In the genomic region with DNA sequence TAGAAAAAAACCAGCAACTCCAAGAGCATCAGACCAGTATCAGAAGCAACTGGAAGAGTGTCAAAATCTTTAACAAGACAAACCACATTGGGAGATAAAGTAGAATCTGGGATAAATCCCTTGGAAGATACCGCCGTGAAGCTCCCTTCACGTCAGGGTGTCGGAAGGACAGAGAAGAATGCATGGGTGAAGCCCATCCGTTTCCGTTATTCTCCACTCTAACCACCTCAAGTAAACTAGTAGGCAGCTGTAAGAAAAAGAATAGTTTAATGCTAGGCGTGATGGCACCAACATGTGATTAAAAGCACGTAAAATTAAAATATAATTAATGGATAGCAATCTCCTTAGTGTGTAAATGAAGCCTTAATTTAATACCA, we compare ENCODE assay signal across 8 mouse cellular contexts. TPM values are rescaled to one million over a fixed set of nuclear protein-coding genes. Genes with fewer than 3 reads are reported as not detected.
DNase-seq lines count a peak whose midpoint lies in the region; ATAC-seq lines count a peak whose summit lies in the region.

No protein-coding gene starts in this region.

- peak overlapping the region; percentile 93 for H3K27ac ChIP-seq in kidney, embryonic 14.5 days (ENCODE audit: low read depth, low read length)
- peak overlapping the region; percentile 96 for H3K27ac ChIP-seq in embryonic facial prominence, embryonic 12.5 days
- peak overlapping the region; percentile 96 for H3K27ac ChIP-seq in intestine, embryonic 15.5 days
- H3K27ac ChIP-seq in midbrain, embryonic 14.5 days (replicated peaks; ENCODE audit: low read depth, low read length) = peak overlapping the region; percentile 98

- 25% methylated on average over 8 of the region's 8 CpGs for WGBS in kidney, embryonic 14.5 days
- WGBS in embryonic facial prominence, embryonic 12.5 days = 26% methylated on average over 8 of the region's 8 CpGs
- 26% methylated on average over 8 of the region's 8 CpGs for WGBS in intestine, embryonic 15.5 days
- 14% methylated on average over 8 of the region's 8 CpGs for WGBS in midbrain, embryonic 14.5 days

- peaks cover 18% of the 10 kb centered on the region for H3K36me3 ChIP-seq in kidney, embryonic 14.5 days (ENCODE audit: control insufficient read depth, insufficient read depth, low read length)
- H3K36me3 ChIP-seq in embryonic facial prominence, embryonic 12.5 days = peaks cover 23% of the 10 kb centered on the region
- H3K36me3 ChIP-seq in intestine, embryonic 15.5 days = no peaks in the 10 kb centered on the region
- H3K36me3 ChIP-seq in midbrain, embryonic 14.5 days (ENCODE audit: control insufficient read depth, insufficient read depth, low read length) = peaks cover 20% of the 10 kb centered on the region; the same call in 1 of the 2 replicates

- H3K4me2 ChIP-seq in kidney, embryonic 14.5 days (replicated peaks; ENCODE audit: low read depth, low read length) = peak overlapping the region; percentile 57
- H3K4me2 ChIP-seq in embryonic facial prominence, embryonic 12.5 days (replicated peaks) = peak overlapping the region; percentile 56
- H3K4me2 ChIP-seq in intestine, embryonic 15.5 days (replicated peaks) = peak overlapping the region; percentile 68
- H3K4me2 ChIP-seq in midbrain, embryonic 14.5 days (ENCODE audit: low read length) = peak overlapping the region; percentile 68

- peaks cover 10% of the 10 kb centered on the region for H3K4me1 ChIP-seq in kidney, embryonic 14.5 days (ENCODE audit: control insufficient read depth, insufficient read depth, low read length)
- H3K4me1 ChIP-seq in embryonic facial prominence, embryonic 12.5 days = peaks cover 11% of the 10 kb centered on the region
- H3K4me1 ChIP-seq in intestine, embryonic 15.5 days (replicated peaks) = 0 out of 2 replicates have a peak, but pooled peaks cover 4% of the 10 kb centered on the region
- peaks cover 20% of the 10 kb centered on the region for H3K4me1 ChIP-seq in midbrain, embryonic 14.5 days (ENCODE audit: control insufficient read depth, insufficient read depth, low read length)

- peak overlapping the region; percentile 56 for H3K4me3 ChIP-seq in kidney, embryonic 14.5 days (ENCODE audit: low read length)
- peak overlapping the region; percentile 57 for H3K4me3 ChIP-seq in embryonic facial prominence, embryonic 12.5 days
- H3K4me3 ChIP-seq in intestine, embryonic 15.5 days (replicated peaks) = peak overlapping the region; percentile 47
- peak overlapping the region; percentile 65 for H3K4me3 ChIP-seq in midbrain, embryonic 14.5 days (replicated peaks; ENCODE audit: low read depth, low read length)

- peak overlapping the region; percentile 62; the same call in 1 of the 2 replicates for H3K9ac ChIP-seq in kidney, embryonic 14.5 days (ENCODE audit: low read depth, low read length)
- H3K9ac ChIP-seq in embryonic facial prominence, embryonic 12.5 days = 0 out of 2 replicates have a peak overlapping the region, but pooled peaks have one; percentile 54
- peak overlapping the region; percentile 56; the same call in 1 of the 2 replicates for H3K9ac ChIP-seq in intestine, embryonic 15.5 days
- peak overlapping the region; percentile 77 for H3K9ac ChIP-seq in midbrain, embryonic 14.5 days (replicated peaks; ENCODE audit: low read length)

- no peak for ATAC-seq in kidney, embryonic 14.5 days (ENCODE audit: low FRiP score, low TSS enrichment)
- ATAC-seq in embryonic facial prominence, embryonic 12.5 days (ENCODE audit: insufficient number of reproducible peaks, insufficient read depth, low FRiP score, low TSS enrichment) = no peak
- no peak for ATAC-seq in intestine, embryonic 15.5 days
- no peak for ATAC-seq in midbrain, embryonic 14.5 days (ENCODE audit: low FRiP score, low TSS enrichment)

- no peaks in the 10 kb centered on the region for H3K27me3 ChIP-seq in kidney, embryonic 14.5 days (ENCODE audit: control insufficient read depth, insufficient read depth, low read length)
- H3K27me3 ChIP-seq in embryonic facial prominence, embryonic 12.5 days = no peaks in the 10 kb centered on the region
- H3K27me3 ChIP-seq in intestine, embryonic 15.5 days (replicated peaks) = no peaks in the 10 kb centered on the region
- H3K27me3 ChIP-seq in midbrain, embryonic 14.5 days (ENCODE audit: control insufficient read depth, insufficient read depth, low read length) = no peaks in the 10 kb centered on the region

- DNase-seq in kidney, postnatal 25 days = no peak
- no peak for DNase-seq in midbrain, embryonic 14.5 days
- no peak for DNase-seq in gastrocnemius, postnatal 14 days
- no peak for DNase-seq in left cerebral cortex, adult 8-10 months (ENCODE audit: low spot score in 2 of 2)
- no peak for DNase-seq in ovary, postnatal 36 days (ENCODE audit: low spot score)

- intact Hi-C loops in gastrocnemius, postnatal 14 days (cut with DNase I; ENCODE audit: low total_unique reads) = no loop called here

- H3K9me3 ChIP-seq in kidney, embryonic 14.5 days (ENCODE audit: control insufficient read depth, low read length) = no peaks in the 10 kb centered on the region
- no peaks in the 10 kb centered on the region for H3K9me3 ChIP-seq in embryonic facial prominence, embryonic 12.5 days
- H3K9me3 ChIP-seq in intestine, embryonic 15.5 days = no peaks in the 10 kb centered on the region
- no peaks in the 10 kb centered on the region for H3K9me3 ChIP-seq in midbrain, embryonic 14.5 days (ENCODE audit: control insufficient read depth, low read length)

RNA-seq across cellular contexts. Expression of gene Zfp27, which starts 0.3 kb away (rescaled TPM):
- polyA plus RNA-seq in kidney, embryonic 14.5 days (2014; fragmentation: Nextera tagmentation; extraction: Ambion mirVana) = 8.7 and 13.0 TPM in 2 replicates
- polyA plus RNA-seq in embryonic facial prominence, embryonic 12.5 days (2016; fragmentation: Nextera tagmentation; extraction: Ambion mirVana) = 12.1 and 14.4 TPM in 2 replicates
- 7.3 and 7.4 TPM in 2 replicates for polyA plus RNA-seq in intestine, embryonic 15.5 days (2015; fragmentation: Nextera tagmentation; extraction: Ambion mirVana)
- 13.8 and 17.5 TPM in 2 replicates for polyA plus RNA-seq in midbrain, embryonic 14.5 days (2014; fragmentation: Nextera tagmentation; extraction: Ambion mirVana)
- 1 to 10 TPM; 6.0 to 8.0 TPM for total RNA-seq in gastrocnemius, postnatal 14 days (2021)
- total RNA-seq in left cerebral cortex, adult 8-10 months (2022) = 10 to 100 TPM; 17.5 to 22.5 (median 18.0) TPM

RNA-seq across cellular contexts. Expression of gene Zfp383, which starts 1.4 kb away (rescaled TPM):
- 5.7 and 7.2 TPM in 2 replicates for polyA plus RNA-seq in kidney, embryonic 14.5 days (2014; fragmentation: Nextera tagmentation; extraction: Ambion mirVana)
- polyA plus RNA-seq in embryonic facial prominence, embryonic 12.5 days (2016; fragmentation: Nextera tagmentation; extraction: Ambion mirVana) = 6.7 and 7.5 TPM in 2 replicates
- 2.6 and 3.6 TPM in 2 replicates for polyA plus RNA-seq in intestine, embryonic 15.5 days (2015; fragmentation: Nextera tagmentation; extraction: Ambion mirVana)
- 7.0 and 12.3 TPM in 2 replicates for polyA plus RNA-seq in midbrain, embryonic 14.5 days (2014; fragmentation: Nextera tagmentation; extraction: Ambion mirVana)
- 1 to 10 TPM; 5.9 to 8.1 TPM for total RNA-seq in gastrocnemius, postnatal 14 days (2021)
- total RNA-seq in left cerebral cortex, adult 8-10 months (2022) = 1 to 10 TPM; 8.0 to 9.5 (median 8.8) TPM

RNA-seq across cellular contexts. Expression of gene Zfp420, which starts 46.9 kb away (rescaled TPM):
- polyA plus RNA-seq in kidney, embryonic 14.5 days (2014; fragmentation: Nextera tagmentation; extraction: Ambion mirVana) = 7.2 and 9.1 TPM in 2 replicates
- polyA plus RNA-seq in embryonic facial prominence, embryonic 12.5 days (2016; fragmentation: Nextera tagmentation; extraction: Ambion mirVana) = 10.3 and 11.5 TPM in 2 replicates
- polyA plus RNA-seq in intestine, embryonic 15.5 days (2015; fragmentation: Nextera tagmentation; extraction: Ambion mirVana) = 4.6 and 5.5 TPM in 2 replicates
- polyA plus RNA-seq in midbrain, embryonic 14.5 days (2014; fragmentation: Nextera tagmentation; extraction: Ambion mirVana) = 23.9 and 25.4 TPM in 2 replicates
- total RNA-seq in gastrocnemius, postnatal 14 days (2021) = 1 to 10 TPM; 2.2 to 2.6 TPM
- total RNA-seq in left cerebral cortex, adult 8-10 months (2022) = 10 to 100 TPM; 13.7 to 16.2 (median 14.9) TPM

RNA-seq across cellular contexts. Expression of gene Zfp74, which starts 47.2 kb away (rescaled TPM):
- polyA plus RNA-seq in kidney, embryonic 14.5 days (2014; fragmentation: Nextera tagmentation; extraction: Ambion mirVana) = 7.2 and 11.0 TPM in 2 replicates
- 17.2 and 18.0 TPM in 2 replicates for polyA plus RNA-seq in embryonic facial prominence, embryonic 12.5 days (2016; fragmentation: Nextera tagmentation; extraction: Ambion mirVana)
- 6.6 and 7.8 TPM in 2 replicates for polyA plus RNA-seq in intestine, embryonic 15.5 days (2015; fragmentation: Nextera tagmentation; extraction: Ambion mirVana)
- polyA plus RNA-seq in midbrain, embryonic 14.5 days (2014; fragmentation: Nextera tagmentation; extraction: Ambion mirVana) = 16.3 and 22.1 TPM in 2 replicates
- total RNA-seq in gastrocnemius, postnatal 14 days (2021) = 1 to 10 TPM; 4.8 to 7.3 TPM
- 10 to 100 TPM; 16.6 to 17.9 (median 17.6) TPM for total RNA-seq in left cerebral cortex, adult 8-10 months (2022)

RNA-seq across cellular contexts. Expression of gene Zfp940, which starts 53.2 kb away (rescaled TPM):
- polyA plus RNA-seq in kidney, embryonic 14.5 days (2014; fragmentation: Nextera tagmentation; extraction: Ambion mirVana) = 4.7 and 7.6 TPM in 2 replicates
- polyA plus RNA-seq in embryonic facial prominence, embryonic 12.5 days (2016; fragmentation: Nextera tagmentation; extraction: Ambion mirVana) = 8.5 and 8.7 TPM in 2 replicates
- 3.3 and 4.0 TPM in 2 replicates for polyA plus RNA-seq in intestine, embryonic 15.5 days (2015; fragmentation: Nextera tagmentation; extraction: Ambion mirVana)
- polyA plus RNA-seq in midbrain, embryonic 14.5 days (2014; fragmentation: Nextera tagmentation; extraction: Ambion mirVana) = 13.7 and 16.5 TPM in 2 replicates
- under 1 TPM; 0.27 to 0.35 TPM for total RNA-seq in gastrocnemius, postnatal 14 days (2021)
- total RNA-seq in left cerebral cortex, adult 8-10 months (2022) = 10 to 100 TPM; 14.3 to 21.6 (median 18.6) TPM
